Mouse (Mus musculus): Measurements from ENCODE around the gene Wipf3. TPM values are rescaled to one million over a fixed set of nuclear protein-coding genes. Genes with fewer than 3 reads are reported as not detected.

The Wipf3 gene
- total RNA-seq, 2 experiments from 2014 or later: not detected

DNA sequence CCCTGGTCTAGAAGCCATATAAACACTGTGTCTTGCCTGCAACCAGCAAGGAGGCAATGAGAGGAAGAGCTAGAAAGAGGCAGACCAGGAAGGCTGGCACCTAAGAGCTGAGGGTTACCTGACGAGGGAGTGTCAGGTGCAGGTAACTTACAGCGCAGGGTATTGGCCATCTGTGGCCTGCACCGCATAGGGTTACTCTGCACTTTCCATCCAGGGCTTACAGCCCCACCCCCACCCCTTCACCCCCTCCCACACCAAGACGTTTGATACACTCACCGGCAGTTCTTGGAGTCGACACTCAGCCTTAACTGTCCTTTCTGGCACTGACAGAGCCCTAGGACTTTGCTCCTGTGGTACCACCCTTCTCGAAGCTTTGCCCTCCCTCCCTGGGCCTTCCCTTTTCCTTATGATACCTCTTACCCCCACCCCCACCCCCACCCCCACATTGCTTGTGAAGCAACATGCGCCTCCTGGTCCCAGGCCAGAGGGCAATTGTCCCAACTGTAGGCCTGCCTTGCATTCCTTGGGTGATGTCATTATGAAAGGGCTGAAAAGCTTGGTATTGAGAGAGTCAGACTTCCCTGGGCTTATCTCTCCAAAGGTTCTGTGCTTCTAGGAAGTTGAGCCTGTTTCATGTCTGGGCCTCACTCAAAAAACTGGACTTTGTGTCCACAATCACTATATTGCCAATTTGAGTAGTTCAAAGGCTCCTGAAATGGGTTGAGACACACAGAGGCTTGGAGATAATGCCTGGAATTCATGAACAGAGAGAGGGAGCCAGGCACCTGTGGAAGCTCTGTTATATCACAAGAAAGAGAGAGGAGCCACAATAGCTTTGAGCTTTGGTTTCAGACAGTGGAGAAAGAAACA lies 43.7 kb downstream of the Wipf3 start:
- ATAC-seq (replicated peaks; ENCODE audit: poor library complexity, severe bottlenecking): no peak

DNA sequence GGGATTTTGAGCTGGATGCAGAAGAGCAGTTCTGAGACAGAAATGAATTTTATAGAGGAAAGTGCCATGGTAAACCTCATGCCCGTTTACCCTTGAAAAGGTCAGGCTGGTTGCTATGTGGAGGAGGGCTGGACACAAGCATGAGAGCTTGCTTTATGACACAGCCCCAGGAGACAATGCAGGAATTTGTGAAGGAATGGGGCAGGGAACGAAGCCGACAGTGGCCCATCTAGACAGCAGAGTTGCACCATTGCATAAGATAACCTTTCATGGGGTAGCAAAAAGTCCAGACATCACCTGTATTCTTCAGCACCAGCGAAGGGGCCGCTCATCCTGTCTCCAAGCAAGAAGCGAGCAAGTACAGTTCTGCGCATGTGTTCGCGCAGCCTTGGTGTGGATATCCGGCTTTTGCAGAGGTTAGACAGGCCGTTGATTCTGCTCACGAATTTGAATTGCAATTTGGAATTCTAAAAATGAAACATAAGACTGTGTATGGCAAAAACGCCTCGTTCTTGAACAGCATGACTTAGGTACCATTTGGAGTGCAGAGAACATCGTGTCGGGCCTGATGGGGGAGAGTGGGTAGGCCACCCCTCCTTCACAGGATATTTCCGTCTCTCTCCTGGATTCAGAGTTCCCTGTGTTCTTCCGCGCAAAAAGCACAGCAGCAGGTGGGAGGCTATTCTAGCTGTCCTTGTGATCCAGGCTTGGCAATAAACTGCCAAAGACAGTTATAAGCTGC lies 46.7 kb downstream of the Wipf3 start:
- ATAC-seq (replicated peaks; ENCODE audit: poor library complexity, severe bottlenecking): no peak

GRCm38 (mm10) chr6:54478646-54479324 lies 49.4 kb downstream of the Wipf3 start:
- ATAC-seq (replicated peaks; ENCODE audit: poor library complexity, severe bottlenecking): no peak

GRCm38 (mm10) chr6:54481390-54482112 lies 52.1 kb downstream of the Wipf3 start:
- ATAC-seq (replicated peaks; ENCODE audit: poor library complexity, severe bottlenecking): no peak

DNA sequence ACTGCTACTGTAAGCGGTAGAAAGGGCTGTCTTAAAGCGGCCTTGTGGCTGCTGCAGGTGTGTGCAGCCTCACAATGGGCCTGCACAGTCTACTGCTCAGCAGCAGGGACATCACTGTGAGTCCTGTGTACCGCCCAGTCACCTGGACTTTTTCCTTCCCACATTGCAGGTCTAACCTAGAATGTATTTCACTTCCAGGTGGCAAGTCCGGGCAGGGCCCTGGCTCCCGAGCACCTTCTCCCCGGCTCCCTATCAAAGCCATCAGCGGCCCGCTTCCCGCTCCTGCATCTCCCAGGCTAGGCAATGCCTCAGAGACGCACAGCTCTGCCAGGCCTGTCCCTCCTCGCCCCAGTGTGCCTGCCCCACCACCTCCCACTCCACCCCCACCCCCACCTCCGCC lies 55.6 kb downstream of the Wipf3 start:
- ATAC-seq (replicated peaks; ENCODE audit: poor library complexity, severe bottlenecking): no peak

DNA sequence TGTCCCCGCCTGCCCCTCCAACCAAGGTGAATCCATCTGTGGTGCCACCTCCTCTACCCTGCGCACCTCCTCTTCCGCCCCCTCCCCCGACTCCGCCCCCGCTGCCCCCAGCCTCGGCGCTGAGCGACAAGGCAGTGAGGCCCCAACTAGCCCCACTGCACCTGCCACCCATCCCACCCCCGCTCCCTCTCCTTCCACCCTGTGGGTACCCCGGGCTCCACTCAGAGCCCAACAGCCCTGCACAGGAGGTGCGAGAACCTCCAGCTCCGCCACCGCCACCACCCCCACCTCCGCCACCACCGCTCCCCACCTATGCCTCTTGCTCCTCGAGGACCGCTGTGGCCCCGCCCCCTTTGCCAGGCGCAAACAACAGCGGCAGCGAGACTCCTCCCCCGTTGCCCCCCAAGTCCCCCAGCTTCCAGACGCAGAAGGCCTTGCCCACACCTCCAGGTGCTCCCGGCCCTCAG lies 56.1 kb downstream of the Wipf3 start:
- no peak for ATAC-seq (replicated peaks; ENCODE audit: poor library complexity, severe bottlenecking)

- no peak for ATAC-seq (replicated peaks; ENCODE audit: poor library complexity, severe bottlenecking)
Observed at GRCm38 (mm10) chr6:54485973-54486569, 56.7 kb downstream of the Wipf3 start.

DNA sequence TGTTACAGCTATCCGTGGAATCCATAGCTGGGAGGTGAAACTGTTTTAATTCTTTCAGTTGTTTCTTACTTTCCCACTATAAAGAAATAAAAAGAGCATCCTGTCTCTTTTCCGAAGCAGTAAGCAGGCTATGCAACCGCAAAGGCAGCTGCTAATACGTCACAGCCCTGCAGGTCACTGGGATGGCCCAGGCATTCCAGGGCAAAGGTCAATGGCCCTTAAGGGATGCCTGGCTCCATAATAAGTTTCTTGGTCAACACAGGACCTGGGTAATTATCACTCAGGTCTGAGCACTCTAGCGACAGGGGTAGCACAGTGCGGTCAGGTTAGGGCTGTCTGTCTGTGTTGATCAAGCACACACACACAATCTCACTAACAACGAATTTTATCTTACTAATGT lies 61.7 kb downstream of the Wipf3 start:
- ATAC-seq (replicated peaks; ENCODE audit: poor library complexity, severe bottlenecking): no peak

DNA sequence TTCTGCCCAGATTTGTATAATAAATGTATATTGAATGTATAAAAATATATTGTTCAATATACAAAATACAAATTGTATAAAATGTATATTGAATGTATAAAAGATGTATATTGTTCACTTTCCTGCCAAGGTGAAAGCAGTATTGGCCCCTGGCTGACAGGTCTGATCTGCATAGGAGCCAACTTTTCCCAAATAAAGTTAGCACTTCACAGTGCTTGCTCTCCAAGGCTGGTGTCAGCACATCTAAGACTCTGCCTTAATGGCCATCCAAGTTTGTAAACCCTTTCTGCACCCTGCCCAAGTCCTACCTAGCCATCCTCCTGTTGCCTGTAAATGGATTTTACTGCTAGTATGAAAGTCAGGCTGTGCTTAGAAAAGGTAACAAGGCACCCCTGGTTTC lies 64.7 kb downstream of the Wipf3 start:
- ATAC-seq (replicated peaks; ENCODE audit: poor library complexity, severe bottlenecking): no peak

- no peak for ATAC-seq (replicated peaks; ENCODE audit: poor library complexity, severe bottlenecking)
Observed at GRCm38 (mm10) chr6:54494612-54495398, 65.4 kb downstream of the Wipf3 start.

GRCm38 (mm10) chr6:54496214-54496613 lies 66.8 kb downstream of the Wipf3 start:
- no peak for ATAC-seq (replicated peaks; ENCODE audit: poor library complexity, severe bottlenecking)

DNA sequence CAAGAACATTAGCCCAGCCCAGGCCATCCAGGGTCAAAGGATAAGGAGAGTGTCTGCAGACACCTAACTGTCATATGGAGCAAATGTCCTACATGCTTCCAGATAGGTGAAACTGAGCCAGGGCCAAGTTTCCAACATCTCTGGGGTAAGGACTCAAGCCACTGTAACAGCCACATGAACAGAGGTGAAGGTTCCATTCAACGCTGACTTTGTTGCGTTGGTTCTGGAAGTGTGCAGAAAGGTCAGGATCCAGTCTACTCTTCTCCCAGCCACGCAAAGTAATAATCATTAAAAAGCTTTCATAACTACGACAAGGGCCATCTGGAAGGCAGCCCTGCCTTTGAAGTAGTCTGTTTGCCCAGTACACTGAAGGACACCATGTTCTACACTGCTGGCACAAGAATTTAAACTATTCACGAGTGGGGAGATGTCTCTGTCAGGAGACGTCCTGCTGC lies 73.3 kb downstream of the Wipf3 start:
- no peak for ATAC-seq (replicated peaks; ENCODE audit: poor library complexity, severe bottlenecking)

- no peak for ATAC-seq (replicated peaks; ENCODE audit: poor library complexity, severe bottlenecking)
Observed at GRCm38 (mm10) chr6:54506318-54506717, 76.9 kb downstream of the Wipf3 start.

GRCm38 (mm10) chr6:54507002-54507401 lies 77.6 kb downstream of the Wipf3 start:
- no peak for ATAC-seq (replicated peaks; ENCODE audit: poor library complexity, severe bottlenecking)

DNA sequence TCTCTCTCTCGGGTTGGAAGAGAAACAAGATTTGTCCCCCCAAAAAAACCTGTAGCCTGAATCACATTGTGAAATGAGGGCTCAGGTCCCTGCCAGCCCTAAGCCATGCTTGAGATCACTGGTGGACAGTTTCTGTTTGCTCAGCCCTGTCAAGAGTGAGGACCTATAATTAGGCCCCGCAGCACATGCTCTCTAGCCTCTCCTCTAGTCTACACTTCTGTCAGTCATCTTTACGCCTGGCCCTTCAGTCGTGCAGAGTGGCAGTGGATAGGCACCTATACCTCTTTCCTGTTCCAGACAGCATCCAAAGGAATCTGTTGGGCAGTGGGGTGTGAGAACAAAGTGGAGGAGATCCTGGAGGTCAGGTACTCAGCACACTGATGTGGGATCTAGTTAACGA lies 78.4 kb downstream of the Wipf3 start:
- ATAC-seq (replicated peaks; ENCODE audit: poor library complexity, severe bottlenecking): no peak

GRCm38 (mm10) chr6:54508256-54508793 lies 78.9 kb downstream of the Wipf3 start:
- ATAC-seq (replicated peaks; ENCODE audit: poor library complexity, severe bottlenecking): no peak

DNA sequence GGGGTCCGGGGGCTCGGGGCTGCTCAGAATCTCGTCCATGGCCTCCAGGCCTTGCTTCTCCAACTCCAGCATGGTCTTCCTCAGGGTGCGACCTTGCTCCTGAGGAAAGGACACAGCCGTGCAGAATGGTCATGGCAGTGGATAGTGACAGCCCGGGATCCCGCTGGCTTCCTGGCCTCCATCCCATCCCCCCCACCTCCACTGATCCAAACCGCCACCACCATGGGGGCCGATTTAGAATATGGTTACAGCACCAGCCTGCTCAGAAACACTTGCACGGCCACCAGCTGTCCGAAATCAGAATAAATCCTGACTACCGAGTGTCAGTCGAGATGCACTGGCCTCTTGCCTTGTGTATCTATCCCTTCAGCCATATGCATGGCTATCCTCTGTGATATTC lies 79.9 kb downstream of the Wipf3 start:
- no peak for ATAC-seq (replicated peaks; ENCODE audit: poor library complexity, severe bottlenecking)

GRCm38 (mm10) chr6:54512256-54512655 lies 82.9 kb downstream of the Wipf3 start:
- no peak for ATAC-seq (replicated peaks; ENCODE audit: poor library complexity, severe bottlenecking)
